Mouse (Mus musculus): ENCODE results near the gene Lrrc1. TPM values are rescaled to one million over a fixed set of nuclear protein-coding genes. Genes with fewer than 3 reads are reported as not detected.

Gene Lrrc1
- polyA plus RNA-seq, 1 experiment from 2014 or later: 11.7 TPM

- H3K27me3 ChIP-seq (ENCODE audit: control insufficient read depth, insufficient read depth, low read length): no peaks in the 10 kb centered on the region
- H3K27ac ChIP-seq (replicated peaks; ENCODE audit: low read depth, low read length): no peak overlapping the region
- no peaks in the 10 kb centered on the region for H3K9me3 ChIP-seq (replicated peaks; ENCODE audit: control insufficient read depth, low read length)
- no peaks in the 10 kb centered on the region; the same call in 1 of the 2 replicates for H3K4me1 ChIP-seq (ENCODE audit: control insufficient read depth, insufficient read depth, low read length)
- H3K4me3 ChIP-seq (ENCODE audit: low read depth, low read length): no peak overlapping the region
- H3K36me3 ChIP-seq (replicated peaks; ENCODE audit: control insufficient read depth, insufficient read depth, low read depth, low read length): no peaks in the 10 kb centered on the region
- H3K4me2 ChIP-seq (ENCODE audit: low read depth, low read length): no peak overlapping the region
- ATAC-seq (replicated peaks; ENCODE audit: insufficient number of reproducible peaks, low FRiP score, low TSS enrichment, low read depth): no peak
- DNase-seq (ENCODE audit: low spot score): peak; percentile 35
- 61% methylated on average over 13 of the region's 13 CpGs for WGBS
- H3K9ac ChIP-seq (replicated peaks; ENCODE audit: low read length): no peak overlapping the region
These were observed 145.6 kb downstream of the Lrrc1 start for GRCm38 (mm10) chr9:77398856-77399631.

GRCm38 (mm10) chr9:77397027-77397426 lies 147.6 kb downstream of the Lrrc1 start:
- Histone ChIP-seq H3K4me1 (ENCODE audit: control insufficient read depth, insufficient read depth, low read length) (no peaks in the 10 kb centered on the region; the same call in 1 of the 2 replicates), H3K9ac (replicated peaks; ENCODE audit: low read length) (no peak overlapping the region), H3K27me3 (ENCODE audit: control insufficient read depth, insufficient read depth, low read length) (no peaks in the 10 kb centered on the region), H3K4me2 (ENCODE audit: low read depth, low read length) (no peak overlapping the region), H3K36me3 (replicated peaks; ENCODE audit: control insufficient read depth, insufficient read depth, low read depth, low read length) (no peaks in the 10 kb centered on the region), H3K4me3 (ENCODE audit: low read depth, low read length) (no peak overlapping the region), H3K9me3 (replicated peaks; ENCODE audit: control insufficient read depth, low read length) (no peaks in the 10 kb centered on the region), H3K27ac (replicated peaks; ENCODE audit: low read depth, low read length) (no peak overlapping the region)
- no peak for ATAC-seq (replicated peaks; ENCODE audit: insufficient number of reproducible peaks, low FRiP score, low TSS enrichment, low read depth)
- 69% methylated on average over 4 of the region's 4 CpGs for WGBS
- no peak for DNase-seq (ENCODE audit: low spot score)

- no peak overlapping the region for H3K27ac ChIP-seq (replicated peaks; ENCODE audit: low read depth, low read length)
- H3K9me3 ChIP-seq (replicated peaks; ENCODE audit: control insufficient read depth, low read length): no peaks in the 10 kb centered on the region
- no peak overlapping the region for H3K4me2 ChIP-seq (ENCODE audit: low read depth, low read length)
- no peaks in the 10 kb centered on the region for H3K4me1 ChIP-seq (ENCODE audit: control insufficient read depth, insufficient read depth, low read length)
- WGBS: 87% methylated on average over 10 of the region's 10 CpGs
- no peak overlapping the region for H3K4me3 ChIP-seq (ENCODE audit: low read depth, low read length)
- ATAC-seq (replicated peaks; ENCODE audit: insufficient number of reproducible peaks, low FRiP score, low TSS enrichment, low read depth) (no peak), DNase-seq (ENCODE audit: low spot score) (no peak)
- no peaks in the 10 kb centered on the region for H3K27me3 ChIP-seq (ENCODE audit: control insufficient read depth, insufficient read depth, low read length)
- H3K36me3 ChIP-seq (replicated peaks; ENCODE audit: control insufficient read depth, insufficient read depth, low read depth, low read length): no peaks in the 10 kb centered on the region
- H3K9ac ChIP-seq (replicated peaks; ENCODE audit: low read length): no peak overlapping the region
These were observed 153.4 kb downstream of the Lrrc1 start for GRCm38 (mm10) chr9:77391248-77391647.

GRCm38 (mm10) chr9:77388956-77389355 lies 155.7 kb downstream of the Lrrc1 start:
- DNase-seq (ENCODE audit: low spot score) (no peak), ATAC-seq (replicated peaks; ENCODE audit: insufficient number of reproducible peaks, low FRiP score, low TSS enrichment, low read depth) (no peak)
- H3K4me3 ChIP-seq (ENCODE audit: low read depth, low read length): no peak overlapping the region
- H3K9ac ChIP-seq (replicated peaks; ENCODE audit: low read length): no peak overlapping the region
- WGBS: 89% methylated on average over 8 of the region's 8 CpGs
- H3K27me3 ChIP-seq (ENCODE audit: control insufficient read depth, insufficient read depth, low read length): no peaks in the 10 kb centered on the region
- H3K9me3 ChIP-seq (replicated peaks; ENCODE audit: control insufficient read depth, low read length): no peaks in the 10 kb centered on the region
- no peak overlapping the region for H3K27ac ChIP-seq (replicated peaks; ENCODE audit: low read depth, low read length)
- no peaks in the 10 kb centered on the region for H3K4me1 ChIP-seq (ENCODE audit: control insufficient read depth, insufficient read depth, low read length)
- H3K36me3 ChIP-seq (replicated peaks; ENCODE audit: control insufficient read depth, insufficient read depth, low read depth, low read length): no peaks in the 10 kb centered on the region
- no peak overlapping the region for H3K4me2 ChIP-seq (ENCODE audit: low read depth, low read length)

GRCm38 (mm10) chr9:77386751-77387150 lies 157.9 kb downstream of the Lrrc1 start:
- DNase-seq (ENCODE audit: low spot score) (peak; percentile 70), ATAC-seq (replicated peaks; ENCODE audit: insufficient number of reproducible peaks, low FRiP score, low TSS enrichment, low read depth) (no peak)
- Histone ChIP-seq H3K9me3 (replicated peaks; ENCODE audit: control insufficient read depth, low read length) (no peaks in the 10 kb centered on the region), H3K4me1 (ENCODE audit: control insufficient read depth, insufficient read depth, low read length) (no peaks in the 10 kb centered on the region), H3K36me3 (replicated peaks; ENCODE audit: control insufficient read depth, insufficient read depth, low read depth, low read length) (no peaks in the 10 kb centered on the region), H3K9ac (replicated peaks; ENCODE audit: low read length) (no peak overlapping the region), H3K27me3 (ENCODE audit: control insufficient read depth, insufficient read depth, low read length) (no peaks in the 10 kb centered on the region), H3K4me3 (ENCODE audit: low read depth, low read length) (no peak overlapping the region), H3K4me2 (ENCODE audit: low read depth, low read length) (no peak overlapping the region), H3K27ac (replicated peaks; ENCODE audit: low read depth, low read length) (no peak overlapping the region)
- 10% methylated on average over 1 of the region's 1 CpGs for WGBS

- Histone ChIP-seq H3K9me3 (replicated peaks; ENCODE audit: control insufficient read depth, low read length) (no peaks in the 10 kb centered on the region), H3K27me3 (ENCODE audit: control insufficient read depth, insufficient read depth, low read length) (no peaks in the 10 kb centered on the region), H3K27ac (replicated peaks; ENCODE audit: low read depth, low read length) (no peak overlapping the region), H3K4me3 (ENCODE audit: low read depth, low read length) (no peak overlapping the region), H3K4me2 (ENCODE audit: low read depth, low read length) (no peak overlapping the region), H3K4me1 (ENCODE audit: control insufficient read depth, insufficient read depth, low read length) (no peaks in the 10 kb centered on the region), H3K9ac (replicated peaks; ENCODE audit: low read length) (no peak overlapping the region), H3K36me3 (replicated peaks; ENCODE audit: control insufficient read depth, insufficient read depth, low read depth, low read length) (no peaks in the 10 kb centered on the region)
- 86% methylated on average over 12 of the region's 12 CpGs for WGBS
- DNase-seq (ENCODE audit: low spot score) (no peak), ATAC-seq (replicated peaks; ENCODE audit: insufficient number of reproducible peaks, low FRiP score, low TSS enrichment, low read depth) (no peak)
These were observed 159.1 kb downstream of the Lrrc1 start for GRCm38 (mm10) chr9:77385611-77386010.

- H3K4me3 ChIP-seq (ENCODE audit: low read depth, low read length): no peak overlapping the region
- no peaks in the 10 kb centered on the region for H3K36me3 ChIP-seq (replicated peaks; ENCODE audit: control insufficient read depth, insufficient read depth, low read depth, low read length)
- DNase-seq (ENCODE audit: low spot score): no peak
- WGBS: 87% methylated on average over 9 of the region's 9 CpGs
- H3K4me2 ChIP-seq (ENCODE audit: low read depth, low read length): no peak overlapping the region
- H3K9me3 ChIP-seq (replicated peaks; ENCODE audit: control insufficient read depth, low read length): no peaks in the 10 kb centered on the region
- H3K9ac ChIP-seq (replicated peaks; ENCODE audit: low read length): no peak overlapping the region
- no peak overlapping the region for H3K27ac ChIP-seq (replicated peaks; ENCODE audit: low read depth, low read length)
- H3K27me3 ChIP-seq (ENCODE audit: control insufficient read depth, insufficient read depth, low read length): no peaks in the 10 kb centered on the region
- H3K4me1 ChIP-seq (ENCODE audit: control insufficient read depth, insufficient read depth, low read length): no peaks in the 10 kb centered on the region
- no peak for ATAC-seq (replicated peaks; ENCODE audit: insufficient number of reproducible peaks, low FRiP score, low TSS enrichment, low read depth)
These were observed 160.0 kb downstream of the Lrrc1 start for GRCm38 (mm10) chr9:77384651-77385050.

- H3K36me3 ChIP-seq (replicated peaks; ENCODE audit: control insufficient read depth, insufficient read depth, low read depth, low read length): no peaks in the 10 kb centered on the region
These were observed 160.7 kb downstream of the Lrrc1 start for GRCm38 (mm10) chr9:77383951-77384350.

More at GRCm38 (mm10) chr9:77383951-77384350, 160.7 kb downstream of the Lrrc1 start:
- 75% methylated on average over 4 of the region's 4 CpGs for WGBS
- no peaks in the 10 kb centered on the region for H3K4me1 ChIP-seq (ENCODE audit: control insufficient read depth, insufficient read depth, low read length)
- H3K9ac ChIP-seq (replicated peaks; ENCODE audit: low read length): no peak overlapping the region
- H3K4me2 ChIP-seq (ENCODE audit: low read depth, low read length): no peak overlapping the region
- no peaks in the 10 kb centered on the region for H3K9me3 ChIP-seq (replicated peaks; ENCODE audit: control insufficient read depth, low read length)
- DNase-seq (ENCODE audit: low spot score) (no peak), ATAC-seq (replicated peaks; ENCODE audit: insufficient number of reproducible peaks, low FRiP score, low TSS enrichment, low read depth) (no peak)
- no peak overlapping the region for H3K27ac ChIP-seq (replicated peaks; ENCODE audit: low read depth, low read length)
- H3K4me3 ChIP-seq (ENCODE audit: low read depth, low read length): no peak overlapping the region
- H3K27me3 ChIP-seq (ENCODE audit: control insufficient read depth, insufficient read depth, low read length): no peaks in the 10 kb centered on the region
